Mouse (Mus musculus) kidney, adult 2 months (tissue): Measurements from ENCODE around the gene 4930412O13Rik. TPM values are rescaled to one million over a fixed set of nuclear protein-coding genes. Genes with fewer than 3 reads are reported as not detected.

Source experiments
- DNase-seq: peaks from one replicate; pipeline ENCODE4 v3.0.0; 2021
- H3K27ac ChIP-seq: fragments of 200-500 bp; 2 replicates; pipeline ENCODE4 v1.5.1; 2012; ENCODE audit warnings: low read depth, low read length, control low read depth, inconsistent platforms; ENCODE audit not compliant: insufficient read depth
- H3K27me3 ChIP-seq: fragments of 200-500 bp; replicated peaks from 2 replicates; pipeline ENCODE4 v1.6.1; 2012; ENCODE audit warnings: mild to moderate bottlenecking, moderate library complexity, low read length, inconsistent platforms; ENCODE audit not compliant: control insufficient read depth, insufficient read depth
- H3K36me3 ChIP-seq: fragments of 200-500 bp; 2 replicates; pipeline ENCODE4 v1.6.1; 2012; ENCODE audit warnings: mild to moderate bottlenecking, moderate library complexity, low read length, inconsistent platforms; ENCODE audit not compliant: control insufficient read depth, insufficient read depth
- H3K4me1 ChIP-seq: fragments of 200-500 bp; 2 replicates; pipeline ENCODE4 v1.6.1; 2011; ENCODE audit warnings: low read length; ENCODE audit not compliant: control insufficient read depth, insufficient read depth
- H3K4me3 ChIP-seq: fragments of 200-500 bp; 2 replicates; pipeline ENCODE4 v1.5.1; 2011; ENCODE audit warnings: mild to moderate bottlenecking, low read depth, low read length, control low read depth; ENCODE audit not compliant: insufficient read depth
- CTCF ChIP-seq: fragments of 200-500 bp; conservative IDR thresholded peaks from 2 replicates; pipeline ENCODE4 v1.5.1; 2011; ENCODE audit warnings: low read depth, mild to moderate bottlenecking, control low read depth, low read length, moderate library complexity, mixed read lengths; ENCODE audit not compliant: insufficient read depth, insufficient read length
- POLR2A ChIP-seq: fragments of 200-500 bp; IDR thresholded peaks from one replicate; pipeline ENCODE4 v1.6.1; 2011; ENCODE audit warnings: low read depth, low read length, control low read depth
- WGBS: fragments of 180-500 bp; shearing (Covaris S2); methylation state at CpG from one replicate; pipeline ENCODE4 v1.1.7; 2018; 5-methylcytosine and 5-hydroxymethylcytosine counted together
- polyA plus RNA-seq: library from polyadenylated mRNA; depleted of rRNA; stranded (reverse); fragments of >200 nt; gene quantifications from 2 replicates; pipeline ENCODE4 v1.2.3, GENCODE M21; 2012

Gene 4930412O13Rik
- polyA plus RNA-seq, 1 experiment: 0.39 TPM

DNA sequence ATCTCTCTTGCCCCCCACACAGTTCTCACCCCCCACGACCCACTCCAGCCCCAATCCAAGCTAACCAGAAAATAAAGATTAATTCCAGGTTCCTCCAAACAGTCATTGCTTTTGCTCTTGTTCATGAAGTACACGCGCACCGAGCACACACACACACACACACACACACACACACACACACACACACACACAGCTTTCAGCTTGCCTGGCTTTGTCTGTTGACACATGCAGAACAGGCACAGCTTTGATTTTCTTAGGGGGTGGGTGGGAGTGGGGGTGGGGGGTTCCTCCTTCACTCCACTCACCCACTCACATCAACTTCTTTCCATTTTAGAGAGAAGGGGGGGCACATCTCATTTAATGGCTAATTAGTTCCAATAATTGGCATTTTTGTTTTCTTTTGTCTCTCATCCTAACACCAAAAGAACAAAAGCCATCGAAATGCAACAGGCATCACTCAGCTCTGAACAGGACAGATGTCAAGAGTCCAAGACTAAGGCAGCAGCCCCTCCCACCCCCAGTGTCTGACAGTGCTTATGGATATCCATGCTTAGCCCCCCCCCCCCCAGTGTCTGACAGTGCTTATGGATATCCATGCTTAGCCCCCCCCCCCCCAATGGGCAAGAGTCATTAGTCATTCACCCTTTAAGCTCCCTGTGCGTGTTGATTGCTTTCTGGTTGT is 12.4 kb downstream of the 4930412O13Rik start:
- WGBS: 14% methylated on average over 6 of the region's 6 CpGs
- TF ChIP-seq CTCF (no peak), POLR2A (no peak)
- Histone ChIP-seq H3K36me3 (no peaks in the 10 kb centered on the region), H3K27ac (no peak overlapping the region), H3K4me1 (no peaks in the 10 kb centered on the region), H3K4me3 (no peak overlapping the region), H3K27me3 (peaks cover 3% of the 10 kb centered on the region)
- DNase-seq: no peak

DNA sequence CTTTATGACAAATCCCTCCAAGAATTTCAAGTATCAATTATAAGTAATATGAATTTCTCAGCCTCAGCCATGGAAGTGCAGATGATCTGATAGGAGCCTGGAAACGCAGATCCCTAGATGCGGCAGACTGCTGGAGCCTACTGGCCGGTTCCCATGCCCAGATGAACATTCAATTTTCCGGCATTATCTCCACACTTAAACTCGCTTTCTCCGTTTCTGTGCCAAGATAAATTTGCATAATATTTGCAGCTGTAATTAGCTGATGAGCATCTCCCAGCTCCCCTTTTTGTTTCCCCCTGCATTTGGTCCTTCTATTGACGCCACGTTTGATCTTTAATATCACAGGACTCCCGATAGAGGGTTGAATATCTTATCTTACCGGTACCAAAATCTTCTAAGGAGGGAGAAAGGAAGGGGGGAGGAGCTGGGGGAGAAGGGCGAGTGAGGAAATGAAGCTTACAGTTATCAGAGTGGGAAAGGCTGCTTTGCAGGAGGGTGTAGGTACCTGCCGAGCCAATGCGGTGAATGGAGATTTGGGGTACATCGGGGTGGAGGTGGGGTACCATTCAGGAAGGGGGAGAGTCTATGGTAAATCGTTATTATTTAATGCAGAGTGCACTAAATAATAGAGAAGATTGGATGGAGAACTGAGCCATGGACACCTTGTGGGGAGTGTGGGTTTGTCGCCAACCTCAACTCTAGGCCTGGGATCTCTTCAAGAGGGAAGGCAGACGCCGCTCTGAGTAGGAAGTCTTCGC is 14.0 kb downstream of the 4930412O13Rik start:
- Histone ChIP-seq H3K36me3 (no peaks in the 10 kb centered on the region), H3K4me3 (no peak overlapping the region), H3K27me3 (peaks cover 3% of the 10 kb centered on the region), H3K4me1 (no peaks in the 10 kb centered on the region), H3K27ac (no peak overlapping the region)
- WGBS: 17% methylated on average over 19 of the region's 19 CpGs
- TF ChIP-seq CTCF (no peak), POLR2A (no peak)
- no peak for DNase-seq

GRCm38 (mm10) chr2:9896097-9896770 is 15.2 kb downstream of the 4930412O13Rik start:
- TF ChIP-seq POLR2A: no peak
- TF ChIP-seq CTCF: no peak
- Histone ChIP-seq H3K36me3 (no peaks in the 10 kb centered on the region), H3K4me1 (no peaks in the 10 kb centered on the region), H3K4me3 (no peak overlapping the region), H3K27ac (no peak overlapping the region), H3K27me3 (peaks cover 3% of the 10 kb centered on the region)
- DNase-seq: no peak
- 13% methylated on average over 22 of the region's 22 CpGs for WGBS

DNA sequence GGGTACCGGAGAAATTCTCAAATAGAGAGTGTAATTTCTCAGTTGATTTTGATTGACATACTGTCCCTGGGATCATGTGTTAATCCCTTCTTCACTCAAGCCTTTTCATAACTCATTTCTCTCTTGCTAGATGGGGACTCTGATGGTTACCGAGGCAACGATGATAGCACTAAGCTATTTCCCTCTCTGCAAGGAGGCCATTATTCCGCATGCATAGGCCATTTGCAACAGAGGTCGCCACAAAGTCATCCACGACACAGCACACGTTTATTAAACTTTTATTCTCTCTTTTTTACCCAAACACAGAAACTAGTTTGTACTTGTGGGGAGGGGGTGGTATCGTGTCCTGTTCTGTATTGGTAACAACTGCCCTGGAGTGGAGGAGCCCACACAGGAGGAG is 16.8 kb downstream of the 4930412O13Rik start:
- no peak for TF ChIP-seq POLR2A
- no peak for TF ChIP-seq CTCF

DNA sequence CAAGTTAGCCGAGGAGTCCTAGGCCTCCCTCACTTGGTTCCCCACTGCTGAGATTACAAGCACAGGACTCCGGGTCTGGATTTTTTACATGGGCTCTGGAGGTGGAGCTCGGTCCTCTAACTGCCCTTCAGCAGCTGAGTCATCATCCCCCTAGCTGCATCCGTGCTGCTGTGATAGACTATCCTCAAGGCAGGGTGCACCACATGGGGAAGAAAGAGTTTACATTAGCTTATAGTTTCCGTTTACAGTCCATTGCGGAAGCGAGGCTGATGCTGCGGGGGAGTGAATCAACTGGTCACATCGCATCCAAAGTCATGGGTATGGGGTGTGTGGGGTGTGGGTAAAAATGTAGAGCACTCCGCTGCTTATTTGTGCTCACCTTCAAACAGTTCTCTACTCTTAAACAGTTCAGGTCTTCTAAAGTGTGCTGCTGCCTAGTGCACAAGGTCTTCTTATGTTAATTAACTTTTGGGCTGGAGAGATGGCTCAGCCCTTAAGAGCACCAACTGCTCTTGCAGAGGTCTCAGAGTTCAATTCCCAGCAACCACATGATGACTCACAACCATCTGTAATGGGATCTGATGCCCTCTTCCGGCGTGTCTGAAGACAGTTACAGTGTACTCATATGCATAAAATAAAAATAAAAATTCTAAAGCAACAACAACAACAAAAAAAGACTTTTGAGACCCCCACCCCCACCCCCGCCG is 23.0 kb downstream of the 4930412O13Rik start:
- H3K4me1 ChIP-seq: no peaks in the 10 kb centered on the region
- no peak overlapping the region for H3K27ac ChIP-seq
- WGBS: 64% methylated on average over 14 of the region's 14 CpGs
- no peak for TF ChIP-seq CTCF
- no peak for TF ChIP-seq POLR2A
- no peak overlapping the region for H3K4me3 ChIP-seq
- H3K36me3 ChIP-seq: no peaks in the 10 kb centered on the region
- no peaks in the 10 kb centered on the region for H3K27me3 ChIP-seq
- no peak for DNase-seq

More for the DNA sequence above, 16.8 kb downstream of the 4930412O13Rik start:
- peaks cover 3% of the 10 kb centered on the region for H3K27me3 ChIP-seq
- WGBS: 30% methylated on average over 8 of the region's 8 CpGs
- H3K4me1 ChIP-seq: no peaks in the 10 kb centered on the region
- H3K36me3 ChIP-seq: no peaks in the 10 kb centered on the region
- H3K4me3 ChIP-seq: no peak overlapping the region
- DNase-seq: no peak
- H3K27ac ChIP-seq: no peak overlapping the region

GRCm38 (mm10) chr2:9905995-9906394 is 24.9 kb downstream of the 4930412O13Rik start:
- WGBS: 12% methylated on average over 11 of the region's 11 CpGs
- H3K4me3 ChIP-seq: 0 out of 2 replicates have a peak overlapping the region, but pooled peaks have one; percentile 22

GRCm38 (mm10) chr2:9917602-9918001 is 36.5 kb downstream of the 4930412O13Rik start:
- Histone ChIP-seq H3K4me1 (peaks cover 6% of the 10 kb centered on the region; the same call in 1 of the 2 replicates), H3K27ac (0 out of 2 replicates have a peak overlapping the region, but pooled peaks have one; percentile 12), H3K36me3 (no peaks in the 10 kb centered on the region; the same call in 1 of the 2 replicates), H3K27me3 (no peaks in the 10 kb centered on the region), H3K4me3 (no peak overlapping the region)
- 90% methylated on average over 9 of the region's 9 CpGs for WGBS
- TF ChIP-seq CTCF (no peak), POLR2A (no peak)
- DNase-seq: no peak

More at GRCm38 (mm10) chr2:9905995-9906394, 24.9 kb downstream of the 4930412O13Rik start:
- Histone ChIP-seq H3K27me3 (no peaks in the 10 kb centered on the region), H3K27ac (no peak overlapping the region), H3K36me3 (no peaks in the 10 kb centered on the region), H3K4me1 (no peaks in the 10 kb centered on the region)
- DNase-seq: peak; percentile 32
- no peak for TF ChIP-seq CTCF
- no peak for TF ChIP-seq POLR2A
